Mouse (Mus musculus): ENCODE data around the gene Hspa1l. TPM values are rescaled to one million over a fixed set of nuclear protein-coding genes. Genes with fewer than 3 reads are reported as not detected.
"Not testable (repeated sequence)": the region's sequence is repeated elsewhere in the genome, so short reads cannot be mapped to it uniquely, and the experiment has no call there.

Gene Hspa1l
- polyA plus RNA-seq, 3 experiments from 2014 or later = not detected

DNA sequence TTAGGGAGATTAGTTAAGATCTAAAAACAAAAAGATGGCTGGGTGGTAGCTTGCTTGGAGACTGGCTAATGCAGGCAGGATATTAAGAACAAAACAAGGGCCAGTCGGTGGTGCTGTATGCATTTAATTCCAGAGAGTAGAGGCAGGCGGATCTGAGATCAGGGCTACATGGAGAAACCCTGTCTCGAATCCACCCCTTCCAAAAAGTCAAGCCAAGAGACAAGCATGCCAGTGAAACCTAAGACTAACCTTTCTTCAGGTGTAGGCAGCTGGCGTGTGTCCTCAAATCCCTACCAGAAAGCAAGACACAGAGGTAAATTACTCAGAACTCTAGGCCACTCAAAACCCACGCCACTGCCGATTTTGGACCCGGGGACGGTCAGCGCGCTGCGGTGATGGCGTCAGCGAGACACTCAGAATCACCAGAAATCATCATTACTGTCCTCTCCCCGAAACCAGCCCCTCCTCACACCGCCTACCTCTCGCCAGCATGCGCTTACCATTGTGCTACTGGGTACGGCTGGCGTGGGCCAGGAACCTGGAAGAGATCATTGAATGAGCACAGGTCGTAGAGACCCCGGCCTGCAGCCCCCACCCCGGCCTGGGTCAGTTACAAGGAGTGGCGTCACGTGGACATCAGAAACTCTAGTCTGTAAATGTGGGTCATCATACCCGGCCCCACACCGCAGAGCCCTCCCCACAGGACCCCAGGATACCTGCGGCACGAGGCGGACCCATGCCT, 20.7 kb upstream of the Hspa1l start:
- ATAC-seq = peak; percentile 19

DNA sequence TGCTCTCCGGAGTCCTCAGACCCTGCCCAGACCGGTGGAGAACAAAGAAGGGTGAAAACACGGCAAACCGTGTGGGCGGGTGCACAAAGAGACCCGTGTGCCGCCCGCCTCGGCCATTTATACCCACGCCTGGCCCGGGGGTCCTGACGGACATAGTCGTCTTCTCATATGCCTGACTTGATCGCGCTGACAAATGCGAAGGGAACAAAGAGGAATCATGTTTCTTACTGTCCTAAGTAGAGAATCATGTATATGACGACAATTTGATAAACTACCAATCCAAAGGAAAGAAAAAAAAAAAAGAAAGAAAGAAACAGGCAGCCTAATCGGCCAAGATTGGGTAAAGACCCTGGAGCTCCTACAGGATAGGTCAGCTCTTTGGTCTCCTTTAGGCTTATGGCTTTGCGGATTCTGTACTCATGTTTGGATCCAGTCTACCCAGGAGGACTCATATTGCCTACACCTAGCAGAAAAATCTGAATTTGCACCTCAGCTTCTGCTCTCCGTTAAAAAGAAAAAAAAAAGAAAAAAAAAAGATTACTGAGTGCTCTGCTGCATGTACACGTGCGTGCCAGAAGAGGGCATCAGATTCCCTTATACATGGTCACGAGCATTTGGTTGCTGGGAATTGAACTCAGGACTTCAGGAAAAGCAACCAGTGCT, 20.0 kb upstream of the Hspa1l start:
- peak; percentile 72 for ATAC-seq

DNA sequence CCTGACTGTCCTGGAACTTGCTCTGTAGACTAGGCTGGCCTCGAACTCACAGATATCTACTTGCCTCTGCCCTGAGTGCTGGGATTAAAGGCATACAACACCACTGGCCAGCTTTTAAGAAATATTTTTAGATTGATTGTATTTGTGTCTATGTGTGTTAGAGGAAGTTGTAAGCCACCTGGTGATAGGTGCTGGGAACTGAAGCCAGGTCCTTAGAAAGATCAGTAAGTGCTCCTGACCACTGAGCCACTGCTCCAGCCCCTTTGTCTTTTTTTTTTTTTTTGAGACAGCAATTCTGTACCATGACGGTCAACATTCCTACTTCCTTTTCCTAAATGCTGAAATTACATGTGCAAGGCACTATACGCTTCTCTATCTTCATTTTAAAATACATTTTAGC, 19.2 kb upstream of the Hspa1l start:
- ATAC-seq = no peak

DNA sequence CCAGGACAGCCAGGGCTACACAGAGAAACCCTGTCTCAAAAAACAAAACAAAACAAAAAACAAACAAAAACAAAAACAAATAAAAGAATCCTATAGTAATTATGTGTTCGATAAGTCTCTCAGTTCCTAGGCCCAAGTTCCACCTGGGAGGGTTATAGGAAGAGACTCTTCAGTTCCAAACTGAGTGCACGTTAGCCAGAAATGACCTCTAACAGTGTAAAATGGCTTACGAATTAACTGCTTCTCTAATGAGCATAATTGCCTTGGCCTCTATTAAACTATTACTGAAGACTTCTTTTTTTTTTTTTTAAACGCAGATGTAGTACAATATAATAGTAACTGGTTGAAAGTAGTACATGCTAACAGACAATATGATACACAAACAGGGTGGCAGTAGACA, 18.6 kb upstream of the Hspa1l start:
- ATAC-seq = no peak

DNA sequence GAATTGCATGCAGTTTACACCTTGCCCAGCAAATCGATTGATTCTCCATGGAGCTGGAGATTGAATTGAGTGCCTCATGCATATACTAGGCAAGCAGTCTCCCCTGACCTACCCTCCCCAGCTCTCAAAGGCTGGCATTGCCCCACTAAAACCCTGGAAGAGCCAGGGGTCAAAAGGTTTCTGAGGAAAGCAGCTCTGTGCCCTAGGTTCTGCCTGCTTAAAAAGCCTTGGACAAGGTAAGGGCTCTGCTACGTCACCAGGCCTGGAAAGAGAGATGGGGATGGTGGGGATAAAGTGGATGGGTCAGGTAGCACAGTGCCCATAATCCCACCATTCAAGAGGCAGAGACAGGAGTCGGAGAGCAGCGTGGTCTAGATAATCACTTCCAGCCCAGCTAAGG, 17.7 kb upstream of the Hspa1l start:
- no peak for ATAC-seq

DNA sequence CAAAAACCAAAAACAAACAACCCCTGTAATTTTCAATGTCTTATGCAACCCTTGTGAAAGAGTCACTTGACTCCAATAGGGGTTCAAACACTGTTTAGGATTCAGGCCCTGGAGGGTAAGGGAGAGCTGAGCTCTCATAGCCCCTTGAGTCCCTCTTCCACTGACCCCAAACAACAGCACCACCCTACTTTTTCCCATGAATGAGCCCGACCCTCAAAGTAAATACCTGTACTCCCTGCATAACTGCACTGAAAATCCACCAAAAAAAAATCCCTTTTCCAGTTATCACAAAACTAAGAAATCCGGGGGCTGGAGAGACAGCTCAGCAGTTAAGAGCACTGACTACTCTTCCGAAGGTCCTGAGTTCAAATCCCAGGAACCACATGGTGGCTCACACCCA, 16.6 kb upstream of the Hspa1l start:
- no peak for ATAC-seq

DNA sequence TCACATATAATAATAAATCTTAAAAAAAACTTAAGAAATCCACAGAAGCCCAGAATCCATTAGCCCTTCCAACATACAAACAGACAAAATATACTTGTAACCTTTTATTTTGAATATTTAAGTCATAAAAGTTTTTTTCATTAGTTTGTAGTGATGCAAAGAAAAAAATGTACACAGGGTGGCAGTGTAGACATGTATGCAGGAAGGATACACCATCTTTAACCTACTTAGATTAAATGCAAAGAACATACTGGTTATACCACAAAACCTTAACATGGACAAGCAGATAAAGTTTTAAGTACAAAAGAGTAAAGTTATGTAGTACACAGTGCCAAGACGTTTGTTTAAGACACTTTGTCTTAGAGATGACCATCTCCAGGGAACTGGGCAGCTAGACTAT, 16.2 kb upstream of the Hspa1l start:
- no peak for ATAC-seq

DNA sequence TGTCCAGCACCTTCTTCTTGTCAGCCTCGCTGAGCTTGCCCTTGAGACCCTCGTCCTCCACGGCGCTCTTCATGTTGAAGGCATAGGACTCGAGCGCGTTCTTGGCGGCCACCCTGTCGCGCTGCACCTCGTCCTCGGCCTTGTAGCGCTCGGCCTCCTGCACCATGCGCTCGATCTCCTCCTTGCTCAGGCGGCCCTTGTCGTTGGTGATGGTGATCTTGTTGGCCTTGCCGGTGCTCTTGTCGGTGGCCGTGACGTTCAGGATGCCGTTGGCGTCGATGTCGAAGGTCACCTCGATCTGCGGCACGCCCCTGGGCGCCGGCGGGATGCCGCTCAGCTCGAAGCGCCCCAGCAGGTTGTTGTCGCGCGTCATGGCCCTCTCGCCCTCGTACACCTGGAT, 15.2 kb upstream of the Hspa1l start:
- ATAC-seq = not testable (repeated sequence)

DNA sequence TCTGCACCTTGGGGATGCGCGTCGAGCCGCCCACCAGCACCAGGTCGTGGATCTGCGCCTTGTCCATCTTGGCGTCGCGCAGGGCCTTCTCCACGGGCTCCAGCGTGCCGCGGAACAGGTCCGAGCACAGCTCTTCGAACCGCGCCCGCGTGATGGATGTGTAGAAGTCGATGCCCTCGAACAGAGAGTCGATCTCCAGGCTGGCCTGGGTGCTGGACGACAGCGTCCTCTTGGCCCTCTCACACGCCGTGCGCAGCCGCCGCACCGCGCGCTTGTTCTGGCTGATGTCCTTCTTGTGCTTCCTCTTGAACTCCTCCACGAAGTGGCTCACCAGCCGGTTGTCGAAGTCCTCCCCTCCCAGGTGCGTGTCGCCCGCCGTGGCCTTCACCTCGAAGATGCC, 14.5 kb upstream of the Hspa1l start:
- ATAC-seq = not testable (repeated sequence)

DNA sequence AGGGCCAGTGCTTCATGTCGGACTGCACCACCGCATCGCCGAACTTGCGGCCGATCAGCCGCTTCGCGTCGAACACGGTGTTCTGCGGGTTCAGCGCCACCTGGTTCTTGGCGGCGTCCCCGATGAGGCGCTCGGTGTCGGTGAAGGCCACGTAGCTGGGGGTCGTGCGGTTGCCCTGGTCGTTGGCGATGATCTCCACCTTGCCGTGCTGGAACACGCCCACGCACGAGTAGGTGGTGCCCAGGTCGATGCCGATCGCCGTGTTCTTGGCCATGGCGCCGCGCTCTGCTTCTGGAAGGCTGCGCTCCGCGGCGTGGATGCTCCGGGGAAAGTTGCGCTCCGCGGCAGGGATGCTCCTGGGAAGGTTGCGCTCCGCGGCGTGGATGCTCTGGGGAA, 13.8 kb upstream of the Hspa1l start:
- ATAC-seq = peak; percentile 19

DNA sequence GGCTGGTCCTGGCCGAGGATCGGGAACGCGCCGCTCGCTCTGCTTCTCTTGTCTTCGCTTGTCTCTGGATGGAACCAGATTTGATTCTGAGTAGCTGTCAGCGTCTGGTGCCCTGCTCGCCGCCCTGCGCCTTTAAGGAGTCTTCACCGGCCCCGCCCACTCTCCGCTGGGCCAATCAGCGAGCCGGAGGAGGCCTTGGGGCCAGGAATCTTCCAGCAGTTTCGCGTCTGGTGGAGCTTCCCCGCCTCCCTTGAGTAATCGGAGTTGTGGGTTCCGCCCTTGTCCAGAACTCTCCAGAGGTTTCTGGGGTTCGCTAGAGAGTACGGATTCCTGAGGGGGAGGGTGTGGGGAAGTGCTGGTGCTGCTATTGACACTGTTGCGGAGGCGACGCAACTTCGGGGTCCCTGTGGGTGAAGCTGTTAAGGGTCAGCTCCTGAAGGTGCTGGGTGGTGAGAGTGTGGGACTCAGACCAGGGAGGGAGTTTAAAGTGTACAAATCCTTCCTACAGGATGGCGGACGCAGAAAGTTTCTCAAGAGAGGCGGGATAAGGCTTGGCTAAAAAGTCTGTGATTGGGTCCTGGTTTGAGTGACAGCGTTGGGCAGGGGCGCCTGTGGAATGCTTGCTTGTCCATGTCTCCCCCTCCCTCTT, 13.2 kb upstream of the Hspa1l start, which contains the start of gene Hspa1b:
Gene Hspa1b (minus strand): TSS at position 109 of the 649 bp plus-strand sequence.
- peak; percentile 95 for ATAC-seq

DNA sequence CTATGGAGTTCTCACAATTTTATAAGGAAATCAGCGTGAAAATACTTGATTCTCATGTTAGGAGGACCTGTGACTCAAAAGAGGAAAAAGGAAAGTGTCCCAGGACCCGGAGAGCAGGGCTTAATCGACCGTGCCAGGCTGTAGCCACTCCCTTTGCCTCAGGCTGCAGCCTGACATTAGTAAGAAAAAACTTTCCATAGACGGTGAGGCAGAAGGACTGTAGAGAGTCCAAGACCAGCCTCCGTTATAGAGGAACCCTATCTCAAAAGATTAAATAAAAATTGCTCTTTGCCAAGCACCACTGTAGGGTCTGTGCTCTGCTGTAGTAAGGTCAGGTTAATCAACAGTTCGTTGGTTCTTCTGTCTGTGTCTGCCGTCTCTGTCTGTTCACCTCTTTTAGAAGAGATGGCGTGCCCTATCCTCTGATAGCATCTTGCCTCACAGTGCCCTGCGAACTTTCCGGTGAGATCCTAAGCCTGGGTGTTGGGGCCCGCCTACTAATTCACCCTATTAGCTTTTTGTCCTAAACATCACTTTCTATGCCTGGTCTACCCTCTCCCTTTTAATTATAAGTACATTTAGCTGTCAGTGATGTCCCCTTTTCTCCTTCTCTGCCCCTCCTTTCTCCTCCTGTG, 12.5 kb upstream of the Hspa1l start:
- no peak for ATAC-seq

DNA sequence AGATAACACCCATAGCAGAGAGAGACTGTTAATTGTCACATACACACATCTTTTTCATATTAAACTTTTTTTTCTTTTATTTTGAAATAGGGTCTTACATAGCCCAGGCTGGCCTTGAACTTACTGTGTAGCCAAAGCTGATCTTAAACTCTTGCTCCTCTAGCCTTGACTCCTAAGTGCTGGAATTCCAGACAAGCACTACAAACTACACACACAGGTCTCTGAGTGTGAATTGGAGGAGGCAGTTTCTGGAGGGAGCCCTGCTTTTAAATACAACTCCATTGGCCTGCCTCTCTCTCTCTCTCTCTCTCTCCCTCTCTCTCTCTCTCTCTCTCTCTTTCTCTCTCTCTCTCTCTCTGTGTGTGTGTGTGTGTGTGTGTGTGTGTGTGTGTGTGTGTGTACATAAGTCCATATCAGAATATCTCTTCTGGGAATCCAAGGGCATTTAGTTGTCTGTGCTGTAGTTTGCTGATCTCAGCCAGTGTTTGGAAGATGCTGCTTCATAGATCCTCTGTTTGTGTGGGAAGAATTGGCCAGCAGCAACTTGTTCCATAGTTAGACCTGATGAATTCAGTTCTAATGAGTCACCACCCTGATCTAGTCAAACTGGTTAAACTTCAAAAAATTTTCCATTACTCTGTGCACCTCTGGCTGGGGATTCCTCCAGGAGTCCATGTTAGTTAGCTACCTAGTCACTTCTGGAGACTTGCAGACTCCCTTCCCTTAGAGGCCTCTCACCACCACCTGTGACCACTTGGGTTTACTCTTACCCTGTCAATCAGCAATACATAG, 11.6 kb upstream of the Hspa1l start:
- ATAC-seq = no peak

DNA sequence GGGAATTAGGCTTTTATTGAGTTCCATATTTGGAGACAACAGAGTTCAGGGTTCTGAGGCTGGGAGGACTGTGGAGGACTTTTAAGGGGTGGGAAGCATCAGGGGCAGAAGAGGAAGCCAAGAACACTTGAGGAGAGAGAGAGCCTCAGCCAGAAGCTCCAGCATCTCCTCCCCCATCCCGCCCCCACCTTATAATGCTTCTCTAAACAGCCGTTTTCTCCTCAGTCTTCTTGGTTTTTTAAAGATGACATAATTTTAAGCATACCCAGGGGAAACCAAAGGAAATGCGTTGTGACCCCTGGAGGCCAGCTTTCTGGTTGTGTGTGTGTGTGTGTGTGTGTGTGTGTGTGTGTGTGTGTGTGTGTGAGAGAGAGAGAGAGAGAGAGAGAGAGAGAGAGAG, 10.4 kb upstream of the Hspa1l start:
- no peak for ATAC-seq

DNA sequence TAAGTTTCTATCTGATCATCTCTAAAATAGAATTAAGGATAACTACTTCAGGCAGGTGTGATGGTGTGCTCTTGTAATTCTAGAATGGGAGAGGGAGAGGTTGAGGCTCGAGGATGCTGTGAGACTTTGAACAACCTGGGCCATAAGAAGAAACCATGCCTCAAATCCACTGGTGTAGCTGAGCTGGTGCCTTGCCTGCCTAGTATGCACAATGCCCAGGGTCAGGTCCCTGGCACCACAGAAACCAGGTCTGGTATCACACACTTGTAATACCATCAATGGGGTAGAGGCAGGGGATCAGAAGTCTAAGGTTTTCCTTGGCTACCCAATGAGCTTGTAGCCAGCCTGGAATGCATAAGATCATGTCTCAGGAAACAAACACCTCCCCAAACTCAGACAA, 9.7 kb upstream of the Hspa1l start:
- no peak for ATAC-seq

DNA sequence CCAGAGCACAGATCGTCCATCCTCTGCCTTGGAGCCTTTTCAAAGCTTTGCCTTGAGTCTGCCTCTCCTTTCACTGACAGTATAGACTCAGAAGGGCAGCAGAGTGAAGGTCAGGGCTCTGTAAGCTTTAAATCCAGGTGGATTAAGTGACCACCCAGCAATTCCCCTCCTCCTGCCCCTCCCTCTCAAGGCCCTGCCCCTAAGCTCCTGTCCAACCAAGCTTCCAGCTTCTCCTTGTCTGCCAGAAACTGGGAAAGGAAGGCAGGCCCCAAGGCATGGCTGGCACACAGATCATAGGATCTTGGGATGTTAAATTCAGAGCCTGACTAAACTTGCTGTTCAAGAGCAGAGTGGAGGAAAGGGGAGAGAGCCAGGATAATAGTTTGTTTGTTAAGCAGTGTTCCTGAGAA, 7.9 kb upstream of the Hspa1l start:
- no peak for ATAC-seq

DNA sequence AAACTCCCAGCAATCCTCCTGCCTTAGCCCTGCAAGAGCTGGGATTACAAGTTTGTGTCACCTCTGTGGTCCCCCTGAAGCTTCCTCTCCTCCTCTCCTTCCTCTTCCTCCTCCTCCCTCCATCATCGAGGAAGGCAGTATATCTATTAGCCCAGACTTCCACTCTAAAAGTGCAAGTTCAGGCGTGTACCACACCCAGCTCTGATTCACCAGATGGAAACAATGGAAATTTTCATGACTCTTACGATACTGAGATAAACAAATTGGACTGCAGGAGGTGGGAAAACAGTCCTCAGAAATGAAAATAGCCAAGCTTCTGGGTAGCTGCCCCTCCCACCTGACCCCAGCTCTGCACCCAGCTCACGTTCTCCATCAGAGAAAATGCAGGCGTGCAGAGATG, 6.9 kb upstream of the Hspa1l start:
- no peak for ATAC-seq

DNA sequence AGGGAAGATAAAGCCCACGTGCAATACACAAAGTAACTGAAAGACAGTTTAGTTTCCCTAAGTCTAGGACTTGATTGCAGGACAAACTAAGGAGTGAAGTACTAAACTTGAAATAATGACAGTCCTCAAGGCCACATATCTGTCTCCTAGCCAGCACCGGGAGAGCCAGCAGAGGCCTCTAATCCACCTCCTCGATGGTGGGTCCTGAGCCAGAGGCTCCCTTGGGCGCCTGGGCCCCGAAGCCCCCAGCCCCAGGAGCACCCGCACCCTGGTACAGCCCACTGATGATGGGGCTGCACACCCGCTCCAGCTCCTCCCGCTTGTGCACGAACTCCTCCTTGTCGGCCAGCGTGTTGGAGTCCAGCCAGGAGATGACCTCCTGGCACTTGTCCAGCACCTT, 2.7 kb upstream of the Hspa1l start, which contains the start of gene Gm20481:
Gene Gm20481 (plus strand): TSS at position 91 of the 400 bp plus-strand sequence.
- not testable (repeated sequence) for ATAC-seq

DNA sequence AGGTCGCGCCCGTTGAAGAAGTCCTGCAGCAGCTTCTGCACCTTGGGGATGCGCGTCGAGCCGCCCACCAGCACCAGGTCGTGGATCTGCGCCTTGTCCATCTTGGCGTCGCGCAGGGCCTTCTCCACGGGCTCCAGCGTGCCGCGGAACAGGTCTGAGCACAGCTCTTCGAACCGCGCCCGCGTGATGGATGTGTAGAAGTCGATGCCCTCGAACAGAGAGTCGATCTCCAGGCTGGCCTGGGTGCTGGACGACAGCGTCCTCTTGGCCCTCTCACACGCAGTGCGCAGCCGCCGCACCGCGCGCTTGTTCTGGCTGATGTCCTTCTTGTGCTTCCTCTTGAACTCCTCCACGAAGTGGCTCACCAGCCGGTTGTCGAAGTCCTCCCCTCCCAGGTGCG, 1.7 kb upstream of the Hspa1l start:
- not testable (repeated sequence) for ATAC-seq

DNA sequence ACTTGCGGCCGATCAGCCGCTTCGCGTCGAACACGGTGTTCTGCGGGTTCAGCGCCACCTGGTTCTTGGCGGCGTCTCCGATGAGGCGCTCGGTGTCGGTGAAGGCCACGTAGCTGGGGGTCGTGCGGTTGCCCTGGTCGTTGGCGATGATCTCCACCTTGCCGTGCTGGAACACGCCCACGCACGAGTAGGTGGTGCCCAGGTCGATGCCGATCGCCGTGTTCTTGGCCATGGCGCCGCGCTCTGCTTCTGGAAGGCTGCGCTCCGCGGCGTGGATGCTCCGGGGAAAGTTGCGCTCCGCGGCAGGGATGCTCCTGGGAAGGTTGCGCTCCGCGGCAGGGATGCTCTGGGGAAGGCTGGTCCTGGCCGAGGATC, 822 bp upstream of the Hspa1l start:
- ATAC-seq = peak; percentile 22

DNA sequence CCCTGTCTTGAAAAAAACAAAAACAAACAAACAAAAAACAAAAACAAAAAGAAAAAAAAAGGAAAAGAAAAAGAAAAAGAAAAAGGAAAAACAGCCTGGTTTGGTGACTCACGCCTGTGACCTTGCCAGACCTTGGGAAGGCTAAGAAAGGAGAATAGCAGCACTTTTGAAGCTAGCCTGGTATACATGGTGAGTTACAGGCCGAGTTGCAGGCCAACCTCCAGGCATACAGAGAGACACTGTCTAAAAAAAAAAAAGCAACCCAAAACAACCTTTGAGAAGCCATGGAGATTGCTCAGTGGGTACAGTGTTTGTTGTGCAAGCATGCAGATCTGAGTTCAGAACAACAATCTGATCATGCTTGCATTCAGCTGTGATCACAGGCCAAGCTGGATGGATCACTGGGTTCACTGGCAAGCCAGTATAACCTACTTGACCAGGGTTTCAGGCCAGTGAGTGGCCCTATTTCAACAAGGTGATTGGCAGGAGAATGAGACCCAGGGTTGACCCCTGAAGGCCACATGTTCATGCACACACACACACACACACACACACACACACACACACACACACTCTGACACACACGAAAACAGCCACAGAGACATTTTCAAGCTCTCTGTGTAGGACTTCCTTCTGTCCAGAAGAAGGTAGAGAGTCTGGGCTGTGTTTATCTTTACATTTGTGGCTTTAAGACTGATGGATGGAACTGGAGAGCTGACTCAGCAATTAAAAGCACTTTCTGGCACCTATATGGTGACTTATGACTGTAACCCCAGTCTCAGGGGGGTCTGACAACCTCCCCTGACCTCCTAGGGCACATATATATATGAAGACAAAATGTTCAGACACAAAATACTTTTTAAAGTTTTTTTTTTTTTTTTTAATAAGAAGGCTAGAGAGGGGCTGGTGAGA, 3.3 kb downstream of the Hspa1l start:
- no peak for ATAC-seq

All from inflammation-experienced regulatory T-cells, adult 6 months (primary cell).